Mouse (Mus musculus) lung, adult 2 months (tissue): ENCODE data around the gene Myo3b. TPM values are rescaled to one million over a fixed set of nuclear protein-coding genes. Genes with fewer than 3 reads are reported as not detected.

ENCODE experiments used
- DNase-seq: peaks from one replicate; pipeline ENCODE4 v3.0.0; 2022
- H3K4me1 ChIP-seq: fragments of 200-500 bp; 2 replicates; pipeline ENCODE4 v1.6.1; 2011; ENCODE audit warnings: low read length; ENCODE audit not compliant: control insufficient read depth, insufficient read depth
- H3K4me3 ChIP-seq: fragments of 200-500 bp; replicated peaks from 2 replicates; pipeline ENCODE3; 2011; ENCODE audit warnings: low read depth, mild to moderate bottlenecking, control low read depth, low read length; ENCODE audit errors: extremely low read depth
- CTCF ChIP-seq: fragments of 200-500 bp; IDR thresholded peaks from 2 replicates; pipeline ENCODE4 v1.5.1; 2011; ENCODE audit warnings: mild to moderate bottlenecking, low read length, control low read depth; ENCODE audit not compliant: insufficient read depth
- POLR2A ChIP-seq: fragments of 200-500 bp; IDR thresholded peaks from 2 replicates; pipeline ENCODE4 v1.6.1; 2011; ENCODE audit warnings: low read depth, mild to moderate bottlenecking, control low read depth, low read length, borderline replicate concordance; ENCODE audit errors: extremely low read depth
- WGBS: fragments of 180-500 bp; shearing (Covaris S2); methylation state at CpG from one replicate; pipeline ENCODE4 v1.1.7; 2018; 5-methylcytosine and 5-hydroxymethylcytosine counted together
- polyA plus RNA-seq: library from polyadenylated mRNA; depleted of rRNA; stranded (reverse); fragments of >200 nt; gene quantifications from 2 replicates; pipeline ENCODE4 v1.2.3, GENCODE M21; 2012

Myo3b gene
- polyA plus RNA-seq, 1 experiment, result 0.19 TPM

DNA sequence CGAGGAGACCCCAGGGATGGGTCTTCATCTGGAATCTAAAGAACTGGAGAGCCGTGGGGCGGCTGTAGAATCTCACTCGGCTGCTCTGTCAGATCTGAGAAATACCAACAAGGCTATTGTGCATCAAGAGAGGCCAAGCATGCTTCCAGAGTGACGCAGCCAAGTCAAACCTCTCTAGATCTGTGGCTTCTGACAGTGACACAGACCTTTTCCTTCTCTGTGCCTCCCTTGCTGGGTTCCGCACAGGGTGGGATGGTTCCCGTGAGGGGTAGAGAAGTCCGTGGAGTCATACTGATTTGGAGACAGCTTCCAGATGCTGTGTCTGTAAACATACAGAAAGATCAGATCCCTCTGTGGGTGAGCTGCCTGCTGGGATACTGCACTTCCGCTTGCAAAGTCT, 298.9 kb downstream of the Myo3b start:
- DNase-seq, result no peak
- H3K4me1 ChIP-seq, result peaks cover 9% of the 10 kb centered on the region
- no peak overlapping the region for H3K4me3 ChIP-seq
- WGBS, result 26% methylated on average over 9 of the region's 9 CpGs
- TF ChIP-seq POLR2A, result no peak
- no peak for TF ChIP-seq CTCF

- no peak for TF ChIP-seq CTCF
- no peak for TF ChIP-seq POLR2A
- no peak for DNase-seq
- Histone ChIP-seq H3K4me3 (no peak overlapping the region), H3K4me1 (peaks cover 6% of the 10 kb centered on the region)
- WGBS, result 85% methylated on average over 7 of the region's 7 CpGs
These were observed 300.1 kb downstream of the Myo3b start for GRCm38 (mm10) chr2:70339061-70339460.

DNA sequence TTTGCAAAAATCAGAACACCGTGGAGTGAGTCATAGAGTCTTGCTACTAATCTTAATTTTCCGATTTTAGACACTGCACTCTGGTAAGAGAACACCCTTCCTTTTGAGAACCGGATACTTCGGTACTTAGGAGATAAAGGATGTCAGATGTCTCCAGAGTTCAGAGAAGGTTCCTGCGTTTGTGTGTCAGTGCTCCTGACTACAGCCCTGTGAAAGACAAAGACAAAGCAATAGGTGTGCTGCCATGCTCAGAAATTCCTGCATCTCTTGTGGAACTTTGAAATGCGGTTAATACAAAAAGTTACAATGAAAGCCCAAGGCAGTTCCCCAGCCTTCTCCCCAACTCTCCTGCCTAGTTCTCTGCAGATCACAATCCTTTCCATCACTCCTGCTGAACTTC, 300.6 kb downstream of the Myo3b start:
- no peak for TF ChIP-seq POLR2A
- TF ChIP-seq CTCF, result no peak
- 50% methylated on average over 6 of the region's 6 CpGs for WGBS
- Histone ChIP-seq H3K4me3 (no peak overlapping the region), H3K4me1 (peaks cover 6% of the 10 kb centered on the region)
- no peak for DNase-seq

GRCm38 (mm10) chr2:70340224-70340623, 301.3 kb downstream of the Myo3b start:
- H3K4me3 ChIP-seq, result no peak overlapping the region
- peaks cover 6% of the 10 kb centered on the region for H3K4me1 ChIP-seq
- TF ChIP-seq POLR2A, result no peak
- no peak for TF ChIP-seq CTCF
- WGBS, result 88% methylated on average over 8 of the region's 8 CpGs
- no peak for DNase-seq

GRCm38 (mm10) chr2:70345126-70345525, 306.2 kb downstream of the Myo3b start:
- DNase-seq, result no peak
- TF ChIP-seq POLR2A (no peak), CTCF (no peak)
- H3K4me1 ChIP-seq, result no peaks in the 10 kb centered on the region
- H3K4me3 ChIP-seq, result no peak overlapping the region
- WGBS, result 73% methylated on average over 8 of the region's 8 CpGs

DNA sequence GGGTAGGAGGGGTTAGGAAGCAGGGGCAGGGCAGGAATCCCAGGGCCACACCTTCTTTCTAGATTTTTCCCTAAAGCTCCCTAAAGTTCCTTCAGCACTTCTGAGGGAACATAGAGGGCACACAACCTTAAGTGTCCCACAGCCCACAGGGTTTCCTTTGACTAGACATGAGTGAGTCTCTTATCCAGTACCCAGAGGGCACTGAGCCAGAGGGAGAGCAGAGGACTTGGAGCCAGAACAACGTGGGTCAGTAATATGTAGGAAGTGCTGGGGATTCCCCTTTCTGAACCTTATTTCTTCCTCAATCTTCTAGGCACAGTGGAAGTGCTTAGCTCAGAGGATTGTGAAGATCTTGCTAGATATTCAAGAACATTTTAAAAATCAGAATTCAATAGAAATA, 308.6 kb downstream of the Myo3b start:
- WGBS, result 3% methylated on average over 1 of the region's 1 CpGs

GRCm38 (mm10) chr2:70348793-70349553, 310.0 kb downstream of the Myo3b start:
- TF ChIP-seq POLR2A (no peak), CTCF (no peak)
- Histone ChIP-seq H3K4me3 (no peak overlapping the region), H3K4me1 (no peaks in the 10 kb centered on the region)
- no peak for DNase-seq
- WGBS, result 69% methylated on average over 11 of the region's 11 CpGs

More for the DNA sequence above, 308.6 kb downstream of the Myo3b start:
- H3K4me3 ChIP-seq, result no peak overlapping the region
- no peaks in the 10 kb centered on the region for H3K4me1 ChIP-seq
- DNase-seq, result no peak
- TF ChIP-seq CTCF (no peak), POLR2A (no peak)

- WGBS, result 81% methylated on average over 10 of the region's 10 CpGs
- H3K4me3 ChIP-seq, result no peak overlapping the region
- no peak for DNase-seq
- no peaks in the 10 kb centered on the region for H3K4me1 ChIP-seq
- TF ChIP-seq CTCF (no peak), POLR2A (no peak)
These were observed 313.7 kb downstream of the Myo3b start for GRCm38 (mm10) chr2:70352435-70353165.

DNA sequence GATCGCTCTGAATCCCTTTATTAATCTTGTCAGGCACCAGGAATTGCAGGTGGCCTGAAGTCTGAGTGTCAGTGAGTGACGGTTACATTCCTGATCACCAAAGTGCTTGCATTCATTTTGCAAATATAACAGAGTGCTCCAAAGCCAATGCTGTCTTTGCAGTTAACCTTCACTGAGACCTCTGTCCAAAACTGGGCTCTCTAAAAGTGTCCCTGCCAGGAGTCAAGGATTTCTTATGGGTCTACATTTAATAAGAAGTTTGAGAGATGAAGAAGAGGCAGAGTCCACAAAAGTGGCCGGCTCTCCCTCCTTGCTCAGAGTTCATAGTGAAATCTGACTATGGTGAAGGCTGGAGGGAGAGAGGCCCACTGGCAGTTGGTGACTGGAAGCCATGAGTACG, 315.1 kb downstream of the Myo3b start:
- TF ChIP-seq POLR2A, result no peak
- no peak for TF ChIP-seq CTCF
- WGBS, result 81% methylated on average over 4 of the region's 4 CpGs

DNA sequence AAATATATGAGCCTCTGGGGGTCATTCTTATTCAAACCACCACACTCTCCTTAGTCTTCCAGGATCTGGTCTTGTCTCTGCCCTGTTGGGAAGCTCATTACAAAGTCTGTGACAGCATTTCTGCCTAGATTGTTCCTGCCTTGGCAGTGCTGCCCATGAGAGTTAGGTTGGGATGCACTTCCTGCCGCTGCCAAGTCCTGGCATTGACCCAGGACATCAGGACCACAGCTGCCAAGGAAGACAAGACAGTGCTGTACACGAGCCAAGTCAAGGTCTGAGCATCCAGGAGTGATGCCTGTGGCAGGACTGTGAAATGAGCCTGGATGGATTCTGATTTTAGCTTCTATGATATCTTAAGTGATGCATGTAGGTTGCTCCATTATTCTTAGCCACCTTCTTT, 316.1 kb downstream of the Myo3b start:
- H3K4me3 ChIP-seq, result no peak overlapping the region
- TF ChIP-seq CTCF (no peak), POLR2A (no peak)
- WGBS, result 57% methylated on average over 2 of the region's 2 CpGs
- no peaks in the 10 kb centered on the region for H3K4me1 ChIP-seq
- DNase-seq, result no peak

More for the DNA sequence above, 315.1 kb downstream of the Myo3b start:
- Histone ChIP-seq H3K4me3 (no peak overlapping the region), H3K4me1 (no peaks in the 10 kb centered on the region)
- no peak for DNase-seq

DNA sequence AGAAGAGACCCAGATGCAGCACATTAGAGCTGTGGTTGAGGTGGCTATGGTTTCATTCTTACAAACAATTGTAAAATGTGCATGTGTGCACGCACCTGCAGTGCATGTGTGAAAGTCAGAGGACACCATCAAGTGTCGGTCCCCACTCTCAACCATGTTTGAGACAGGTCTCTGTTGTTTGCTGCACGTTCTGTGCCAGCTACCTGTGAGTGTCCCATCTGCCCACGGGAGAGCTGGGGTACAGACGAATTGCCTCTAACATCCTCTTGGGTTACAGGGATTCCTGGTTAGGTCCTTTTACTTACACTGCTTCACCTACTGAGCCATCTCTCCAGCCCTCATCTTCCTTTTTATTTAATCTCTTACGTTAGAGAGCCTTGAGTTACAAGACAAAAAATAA, 330.5 kb downstream of the Myo3b start:
- 87% methylated on average over 6 of the region's 6 CpGs for WGBS
- H3K4me3 ChIP-seq, result no peak overlapping the region
- DNase-seq, result no peak
- H3K4me1 ChIP-seq, result no peaks in the 10 kb centered on the region
- TF ChIP-seq CTCF (no peak), POLR2A (no peak)
